Mouse (Mus musculus) kidney, embryonic 16.5 days (tissue): ENCODE results near the gene Dhrs11. TPM values are rescaled to one million over a fixed set of nuclear protein-coding genes. Genes with fewer than 3 reads are reported as not detected.
A peak's percentile ranks its signal among the peaks of the same experiment; 100 is the strongest.

Source experiments
- ATAC-seq: fragments of 200-750 bp; cut with Nextera tagmentation; 2 replicates; pipeline ENCODE4 v1.8.0; 2017; ENCODE audit warnings: moderate TSS enrichment; ENCODE audit not compliant: low FRiP score, low TSS enrichment
- H3K27ac ChIP-seq: fragments of 300-500 bp; sonication (generic); 2 replicates; pipeline ENCODE4 v1.5.1; 2014; ENCODE audit warnings: low read length
- H3K27me3 ChIP-seq: fragments of 300-500 bp; sonication (generic); 2 replicates; pipeline ENCODE4 v1.6.1; 2014; ENCODE audit warnings: low read length, control low read depth, mixed read lengths; ENCODE audit not compliant: insufficient read depth
- H3K36me3 ChIP-seq: fragments of 300-500 bp; sonication (generic); 2 replicates; pipeline ENCODE4 v1.6.1; 2014; ENCODE audit warnings: low read length, control low read depth, mixed read lengths; ENCODE audit not compliant: insufficient read depth
- H3K4me1 ChIP-seq: fragments of 300-500 bp; sonication (generic); 2 replicates; pipeline ENCODE4 v1.6.1; 2014; ENCODE audit warnings: low read length, control low read depth, mixed read lengths; ENCODE audit not compliant: insufficient read depth
- H3K4me2 ChIP-seq: fragments of 300-500 bp; sonication (generic); replicated peaks from 2 replicates; pipeline ENCODE4 v1.6.1; 2014; ENCODE audit warnings: low read depth, low read length
- H3K4me3 ChIP-seq: fragments of 300-500 bp; sonication (generic); 2 replicates; pipeline ENCODE4 v1.5.1; 2014; ENCODE audit warnings: mild to moderate bottlenecking, low read length
- H3K9ac ChIP-seq: fragments of 300-500 bp; sonication (generic); replicated peaks from 2 replicates; pipeline ENCODE4 v1.6.1; 2014; ENCODE audit warnings: low read length
- H3K9me3 ChIP-seq: fragments of 300-500 bp; sonication (generic); 2 replicates; pipeline ENCODE4 v1.6.1; 2016; ENCODE audit warnings: low read length, control low read depth
- WGBS: fragments of 180-500 bp; shearing (Covaris S2); extraction: QIAGEN DNeasy Blood & Tissue Kit; methylation state at CpG from one replicate; pipeline ENCODE4 v1.1.7; 2014; 5-methylcytosine and 5-hydroxymethylcytosine counted together
- polyA plus RNA-seq: library from polyadenylated mRNA; unstranded; fragments of >200 nt; fragmentation: Nextera tagmentation; extraction: Ambion mirVana; gene quantifications from 2 replicates; pipeline ENCODE4 v1.2.1, GENCODE M21; 2015

Gene Dhrs11
- polyA plus RNA-seq, 1 experiment from 2014 or later: 13.1 TPM

GRCm38 (mm10) chr11:84825261-84825807 lies 3.5 kb downstream of the Dhrs11 start:
- Histone ChIP-seq H3K9me3 (no peaks in the 10 kb centered on the region), H3K4me2 (no peak overlapping the region), H3K27ac (no peak overlapping the region), H3K36me3 (peaks cover 3% of the 10 kb centered on the region; the same call in 1 of the 2 replicates), H3K9ac (no peak overlapping the region), H3K27me3 (no peaks in the 10 kb centered on the region), H3K4me3 (no peak overlapping the region), H3K4me1 (peaks cover 15% of the 10 kb centered on the region)
- ATAC-seq: no peak
- WGBS: 84% methylated on average over 10 of the region's 10 CpGs

- Histone ChIP-seq H3K4me1 (peaks cover 15% of the 10 kb centered on the region), H3K27me3 (no peaks in the 10 kb centered on the region), H3K9ac (no peak overlapping the region), H3K4me2 (no peak overlapping the region), H3K4me3 (no peak overlapping the region), H3K9me3 (no peaks in the 10 kb centered on the region), H3K27ac (no peak overlapping the region), H3K36me3 (0 out of 2 replicates have a peak, but pooled peaks cover 2% of the 10 kb centered on the region)
- no peak for ATAC-seq
- 72% methylated on average over 10 of the region's 10 CpGs for WGBS
Observed at GRCm38 (mm10) chr11:84823484-84823897, 5.3 kb downstream of the Dhrs11 start.

GRCm38 (mm10) chr11:84822487-84822886 lies 6.3 kb downstream of the Dhrs11 start:
- Histone ChIP-seq H3K36me3 (0 out of 2 replicates have a peak, but pooled peaks cover 2% of the 10 kb centered on the region), H3K4me3 (no peak overlapping the region), H3K4me2 (no peak overlapping the region), H3K9me3 (no peaks in the 10 kb centered on the region), H3K9ac (no peak overlapping the region), H3K27ac (no peak overlapping the region), H3K27me3 (no peaks in the 10 kb centered on the region), H3K4me1 (peaks cover 6% of the 10 kb centered on the region; the same call in 1 of the 2 replicates)
- no peak for ATAC-seq
- WGBS: 85% methylated on average over 5 of the region's 5 CpGs

- H3K9ac ChIP-seq: no peak overlapping the region
- H3K4me2 ChIP-seq: no peak overlapping the region
- H3K27me3 ChIP-seq: no peaks in the 10 kb centered on the region
- no peaks in the 10 kb centered on the region for H3K9me3 ChIP-seq
- WGBS: 84% methylated on average over 9 of the region's 9 CpGs
- H3K4me3 ChIP-seq: no peak overlapping the region
- no peak for ATAC-seq
- peaks cover 4% of the 10 kb centered on the region; the same call in 1 of the 2 replicates for H3K4me1 ChIP-seq
- 0 out of 2 replicates have a peak, but pooled peaks cover 2% of the 10 kb centered on the region for H3K36me3 ChIP-seq
- no peak overlapping the region for H3K27ac ChIP-seq
Observed at GRCm38 (mm10) chr11:84821131-84821770, 7.5 kb downstream of the Dhrs11 start.

- under 1% methylated on average over 55 of the region's 55 CpGs for WGBS
Observed at GRCm38 (mm10) chr11:84818961-84819692, 9.7 kb downstream of the Dhrs11 start, which contains the start of gene Mrm1. Gene Mrm1, minus strand, starts transcription at chr11:84819515.

GRCm38 (mm10) chr11:84818085-84818960 lies 10.5 kb downstream of the Dhrs11 start:
- Histone ChIP-seq H3K9ac (peak overlapping the region; percentile 78), H3K36me3 (no peaks in the 10 kb centered on the region), H3K27me3 (no peaks in the 10 kb centered on the region), H3K4me3 (peak overlapping the region; percentile 79), H3K27ac (peak overlapping the region; percentile 89), H3K9me3 (no peaks in the 10 kb centered on the region), H3K4me2 (peak overlapping the region; percentile 99), H3K4me1 (no peaks in the 10 kb centered on the region)
- peak; percentile 69 for ATAC-seq
- WGBS: under 1% methylated on average over 39 of the region's 39 CpGs

More at GRCm38 (mm10) chr11:84818961-84819692, 9.7 kb downstream of the Dhrs11 start, which contains the start of gene Mrm1:
- Histone ChIP-seq H3K27ac (peak within 1 kb of the TSS; percentile 89), H3K4me1 (no peaks in the 10 kb centered on the region), H3K9me3 (no peaks in the 10 kb centered on the region), H3K4me3 (peak within 1 kb of the TSS; percentile 79), H3K27me3 (no peaks in the 10 kb centered on the region), H3K36me3 (no peaks in the 10 kb centered on the region), H3K9ac (peak within 1 kb of the TSS; percentile 78), H3K4me2 (peak within 1 kb of the TSS; percentile 99)
- ATAC-seq: peak; percentile 88

- no peaks in the 10 kb centered on the region for H3K27me3 ChIP-seq
- H3K36me3 ChIP-seq: peaks cover 3% of the 10 kb centered on the region; the same call in 1 of the 2 replicates
- no peak overlapping the region for H3K4me2 ChIP-seq
- H3K9ac ChIP-seq: no peak overlapping the region
- H3K27ac ChIP-seq: no peak overlapping the region
- no peaks in the 10 kb centered on the region for H3K4me1 ChIP-seq
- H3K4me3 ChIP-seq: no peak overlapping the region
- ATAC-seq: no peak
- no peaks in the 10 kb centered on the region for H3K9me3 ChIP-seq
- 84% methylated on average over 6 of the region's 6 CpGs for WGBS
Observed at GRCm38 (mm10) chr11:84817362-84817761, 11.4 kb downstream of the Dhrs11 start.

- ATAC-seq: 0 out of 2 replicates have a peak, but pooled peaks have one; percentile 52
- WGBS: 56% methylated on average over 13 of the region's 13 CpGs
- H3K4me3 ChIP-seq: no peak overlapping the region
- peaks cover 4% of the 10 kb centered on the region; the same call in 1 of the 2 replicates for H3K36me3 ChIP-seq
- H3K27me3 ChIP-seq: no peaks in the 10 kb centered on the region
- no peak overlapping the region for H3K4me2 ChIP-seq
- H3K27ac ChIP-seq: no peak overlapping the region
- no peaks in the 10 kb centered on the region for H3K4me1 ChIP-seq
- no peak overlapping the region for H3K9ac ChIP-seq
- no peaks in the 10 kb centered on the region for H3K9me3 ChIP-seq
Observed at GRCm38 (mm10) chr11:84813724-84814510, 14.9 kb downstream of the Dhrs11 start.
